Mouse (Mus musculus) liver, postnatal 0 days (tissue): ENCODE data around the gene Hnrnpa1. TPM values are rescaled to one million over a fixed set of nuclear protein-coding genes. Genes with fewer than 3 reads are reported as not detected.
A peak's percentile ranks its signal among the peaks of the same experiment; 100 is the strongest.

Source experiments
- ATAC-seq: fragments of 200-750 bp; cut with Nextera tagmentation; 2 replicates; pipeline ENCODE4 v1.8.0; 2017; ENCODE audit warnings: mild to moderate bottlenecking, moderate library complexity
- DNase-seq: peaks from one replicate; pipeline ENCODE4 v3.0.0-alpha.2; 2016
- H3K27ac ChIP-seq: fragments of 300-500 bp; sonication (generic); 2 replicates; pipeline ENCODE4 v1.5.1; 2014; ENCODE audit warnings: antibody characterized with exemption, moderate library complexity, mild to moderate bottlenecking, low read depth
- H3K27me3 ChIP-seq: fragments of 300-500 bp; sonication (generic); 2 replicates; pipeline ENCODE4 v1.6.1; 2014; ENCODE audit warnings: low read length, control low read depth, mixed read lengths; ENCODE audit not compliant: insufficient read depth
- H3K36me3 ChIP-seq: fragments of 300-500 bp; sonication (generic); replicated peaks from 2 replicates; pipeline ENCODE4 v1.6.1; 2014; ENCODE audit warnings: mild to moderate bottlenecking, control low read depth, low read length, moderate library complexity, mixed read lengths; ENCODE audit not compliant: insufficient read depth
- H3K4me1 ChIP-seq: fragments of 300-500 bp; sonication (generic); 2 replicates; pipeline ENCODE4 v1.6.1; 2014; ENCODE audit warnings: antibody characterized with exemption, mild to moderate bottlenecking, control low read depth; ENCODE audit not compliant: insufficient read depth
- H3K4me2 ChIP-seq: fragments of 300-500 bp; sonication (generic); 2 replicates; pipeline ENCODE4 v1.6.1; 2014; ENCODE audit warnings: low read depth, mild to moderate bottlenecking, low read length, moderate library complexity, mixed read lengths
- H3K4me3 ChIP-seq: fragments of 300-500 bp; sonication (generic); 2 replicates; pipeline ENCODE4 v1.5.1; 2014; ENCODE audit warnings: low read depth, low read length
- H3K9ac ChIP-seq: fragments of 300-500 bp; sonication (generic); replicated peaks from 2 replicates; pipeline ENCODE4 v1.6.1; 2014; ENCODE audit warnings: mild to moderate bottlenecking, moderate library complexity
- H3K9me3 ChIP-seq: fragments of 300-500 bp; sonication (generic); 2 replicates; pipeline ENCODE4 v1.6.1; 2016; ENCODE audit warnings: mild to moderate bottlenecking, control low read depth, low read length, mixed read lengths
- CTCF ChIP-seq: sonication (generic); IDR thresholded peaks from 2 replicates; pipeline ENCODE4 v1.5.1; 2016; ENCODE audit warnings: antibody characterized with exemption, low read depth
- EP300 ChIP-seq: IDR thresholded peaks from 2 replicates; pipeline ENCODE4 v1.6.1; 2016; ENCODE audit warnings: antibody characterized with exemption, low read depth, mild to moderate bottlenecking
- WGBS: fragments of 180-500 bp; shearing (Covaris S2); extraction: QIAGEN DNeasy Blood & Tissue Kit; methylation state at CpG from one replicate; pipeline ENCODE4 v1.1.7; 2014; ENCODE audit not compliant: insufficient replicate concordance; 5-methylcytosine and 5-hydroxymethylcytosine counted together
- microRNA counts: library from miRNA; unstranded; fragments of <30 nt; microRNA quantifications from one replicate; lab custom pipeline; 2015
- microRNA-seq: library from miRNA; unstranded; fragments of <30 nt; microRNA quantifications from one replicate; pipeline ENCODE4, GENCODE M21; 2016
- polyA plus RNA-seq: library from polyadenylated mRNA; unstranded; fragments of >200 nt; fragmentation: Nextera tagmentation; extraction: Ambion mirVana; gene quantifications from 2 replicates; pipeline ENCODE4 v1.2.1, GENCODE M21; 2015

Gene Hnrnpa1
- polyA plus RNA-seq, 1 experiment from 2014 or later: 151 TPM

DNA sequence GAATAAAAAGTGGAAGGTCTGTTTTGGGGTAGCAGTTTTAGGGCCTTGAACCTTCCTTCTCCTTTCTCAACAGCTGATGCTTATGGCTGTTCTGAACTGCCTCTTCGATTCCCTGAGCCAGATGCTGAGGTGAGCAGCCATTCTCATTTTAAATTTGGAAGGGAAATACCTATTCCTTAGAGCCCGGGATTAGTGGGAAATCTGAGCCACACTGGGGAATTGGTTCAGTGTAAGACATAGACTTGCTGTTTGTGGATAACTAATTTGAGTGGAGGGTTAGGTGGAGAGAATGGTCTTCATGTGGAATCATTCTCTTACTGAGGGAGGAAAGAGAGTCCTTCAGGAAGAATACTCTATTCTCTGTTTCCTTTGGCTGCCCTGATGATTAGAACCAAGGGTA is 54.4 kb downstream of the Hnrnpa1 start:
- 91% methylated on average over 2 of the region's 2 CpGs for WGBS
- TF ChIP-seq EP300 (no peak), CTCF (no peak)
- DNase-seq (no peak), ATAC-seq (no peak)
- no peak overlapping the region for H3K9ac ChIP-seq
- no peak overlapping the region for H3K4me3 ChIP-seq
- no peaks in the 10 kb centered on the region for H3K4me1 ChIP-seq
- H3K27ac ChIP-seq: no peak overlapping the region
- H3K9me3 ChIP-seq: no peaks in the 10 kb centered on the region
- peaks cover 76% of the 10 kb centered on the region for H3K36me3 ChIP-seq
- H3K4me2 ChIP-seq: no peak overlapping the region
- no peaks in the 10 kb centered on the region for H3K27me3 ChIP-seq

GRCm38 (mm10) chr15:103295851-103296250 is 55.6 kb downstream of the Hnrnpa1 start:
- 36% methylated on average over 5 of the region's 5 CpGs for WGBS
- no peak overlapping the region for H3K9ac ChIP-seq
- ATAC-seq (no peak), DNase-seq (no peak)
- H3K4me3 ChIP-seq: no peak overlapping the region
- TF ChIP-seq CTCF (no peak), EP300 (no peak)
- H3K4me1 ChIP-seq: no peaks in the 10 kb centered on the region
- H3K36me3 ChIP-seq: peaks cover 66% of the 10 kb centered on the region
- no peak overlapping the region for H3K4me2 ChIP-seq
- H3K9me3 ChIP-seq: no peaks in the 10 kb centered on the region
- H3K27ac ChIP-seq: no peak overlapping the region
- H3K27me3 ChIP-seq: no peaks in the 10 kb centered on the region

MicroRNA genes within 50 kb of the gene (microRNA counts, 519-probe panel; counts per million panel counts)
- 4,939 counts per million, percentile 56 among the panel's probes with 10 or more counts for microRNA mmu-miR-148b (lab: Ali Mortazavi, UCI)

Small RNA genes lying within 50 kb of the gene (microRNA-seq; reads per million reads assigned to microRNA genes)
- 793 reads per million, percentile 69 among the genes with 10 or more reads in this experiment for gene Mir148b

Other genes with a start within 250 kb of the Hnrnpa1 start
- gene Hoxc8, start 249.8 kb upstream of the Hnrnpa1 start, polyA plus RNA-seq: not detected in 2 replicates
- gene Hoxc6, start 242.2 kb upstream of the Hnrnpa1 start, polyA plus RNA-seq: not detected in 2 replicates
- 0.07 and 0.11 TPM in 2 replicates for gene Hoxc4, start 221.5 kb upstream of the Hnrnpa1 start, polyA plus RNA-seq
- gene Smug1, start 73.3 kb upstream of the Hnrnpa1 start, polyA plus RNA-seq: 3.6 and 3.8 TPM in 2 replicates
- gene Cbx5, start 616 bp upstream of the Hnrnpa1 start, polyA plus RNA-seq: 19.0 and 23.3 TPM in 2 replicates
- 85.8 and 89.1 TPM in 2 replicates for gene Nfe2, start 18.0 kb downstream of the Hnrnpa1 start, polyA plus RNA-seq
- 110 and 121 TPM in 2 replicates for gene Copz1, start 32.3 kb downstream of the Hnrnpa1 start, polyA plus RNA-seq
- 1.1 and 1.8 TPM in 2 replicates for gene Gpr84, start 70.2 kb downstream of the Hnrnpa1 start, polyA plus RNA-seq
- gene Zfp385a, start 99.7 kb downstream of the Hnrnpa1 start, polyA plus RNA-seq: 10.1 TPM in 2 replicates
- gene Itga5, start 126.3 kb downstream of the Hnrnpa1 start, polyA plus RNA-seq: 15.6 and 16.0 TPM in 2 replicates
- gene Gtsf1, start 190.0 kb downstream of the Hnrnpa1 start, polyA plus RNA-seq: not detected in 2 replicates
- gene Gtsf2, start 208.0 kb downstream of the Hnrnpa1 start, polyA plus RNA-seq: not detected in 2 replicates
- 6.0 and 6.8 TPM in 2 replicates for gene Nckap1l, start 213.4 kb downstream of the Hnrnpa1 start, polyA plus RNA-seq